Mouse (Mus musculus) ES-E14 (cell line): ENCODE measurements around the gene Chil6. TPM values are rescaled to one million over a fixed set of nuclear protein-coding genes. Genes with fewer than 3 reads are reported as not detected.

ENCODE experiments used
- DNase-seq: peaks from one replicate; pipeline ENCODE4 v3.0.0-alpha.2; 2013; ENCODE audit warnings: low read depth, low spot score
- H3K27ac ChIP-seq: 2 replicates; pipeline ENCODE4 v1.5.1; 2012; ENCODE audit warnings: low read depth, mild to moderate bottlenecking, low read length, moderate library complexity, mixed read lengths; ENCODE audit not compliant: poor library complexity, insufficient read depth, severe bottlenecking
- H3K36me3 ChIP-seq: 2 replicates; pipeline ENCODE4 v1.6.1; 2012; ENCODE audit warnings: mild to moderate bottlenecking, low read length, moderate library complexity, mixed read lengths; ENCODE audit not compliant: control insufficient read depth, poor library complexity, insufficient read depth, severe bottlenecking
- H3K4me1 ChIP-seq, 2 experiments: fragments of 150-350 bp in 1 of 2; sonication (generic) in 1 of 2; 2 replicates each; pipeline ENCODE4 v1.6.1; 2012; ENCODE audit warnings: low read length in 2 of 2, mild to moderate bottlenecking in 1 of 2, mixed read lengths in 1 of 2; ENCODE audit not compliant: control insufficient read depth in 2 of 2, insufficient read depth in 2 of 2, poor library complexity in 1 of 2
- H3K4me3 ChIP-seq, 2 experiments: fragments of 150-350 bp in 1 of 2; sonication (generic) in 1 of 2; 2 replicates each; pipeline ENCODE4 v1.5.1; 2012; ENCODE audit warnings: low read length in 2 of 2, low read depth in 1 of 2, mild to moderate bottlenecking in 1 of 2, mixed read lengths in 1 of 2; ENCODE audit not compliant: insufficient read depth in 1 of 2, poor library complexity in 1 of 2, severe bottlenecking in 1 of 2
- H3K9ac ChIP-seq: 2 replicates; pipeline ENCODE4 v1.6.1; 2012; ENCODE audit warnings: low read depth, mild to moderate bottlenecking, low read length, mixed read lengths; ENCODE audit not compliant: poor library complexity, insufficient read depth, severe bottlenecking
- H3K9me3 ChIP-seq: fragments of 150-350 bp; sonication (generic); 2 replicates; pipeline ENCODE4 v1.6.1; 2012; ENCODE audit warnings: low read depth, mild to moderate bottlenecking, low read length; ENCODE audit not compliant: control insufficient read depth, insufficient read depth
- CHD2 ChIP-seq: IDR thresholded peaks from 2 replicates; pipeline ENCODE4 v1.6.1; 2014; ENCODE audit warnings: mild to moderate bottlenecking, low read depth, low read length, inconsistent platforms
- HCFC1 ChIP-seq: IDR thresholded peaks from 2 replicates; pipeline ENCODE4 v1.6.1; 2012; ENCODE audit warnings: low read length, inconsistent platforms, borderline replicate concordance; ENCODE audit not compliant: insufficient read depth
- MAFK ChIP-seq: IDR thresholded peaks from 2 replicates; pipeline ENCODE4 v1.6.1; 2014; ENCODE audit warnings: mild to moderate bottlenecking, low read depth, low read length, inconsistent platforms; ENCODE audit not compliant: insufficient read depth
- ZC3H11A ChIP-seq: IDR thresholded peaks from 2 replicates; pipeline ENCODE4 v1.6.1; 2012; ENCODE audit warnings: low read depth, mild to moderate bottlenecking, inconsistent platforms, low read length, borderline replicate concordance
- ZNF384 ChIP-seq: IDR thresholded peaks from 2 replicates; pipeline ENCODE4 v1.6.1; 2012; ENCODE audit warnings: low read depth, low read length, inconsistent platforms
- in situ Hi-C, 2 experiments: fragments of 600-800 bp; cut with MboI; formaldehyde crosslinking; loops; one replicate each; pipeline ENCODE4 v1.15.1; 2025; ENCODE audit warnings: low sequenced_read_pairs in 2 of 2, inconsistent platforms in 1 of 2; ENCODE audit not compliant: unreplicated experiment in 2 of 2
- total RNA-seq: library from RNA; depleted of rRNA; stranded (reverse); fragments of 300-350 nt; gene quantifications from 2 replicates; pipeline ENCODE4 v1.2.3, GENCODE M21; 2012; rRNA removed

Gene Chil6
- total RNA-seq = not detected in 2 replicates

DNA sequence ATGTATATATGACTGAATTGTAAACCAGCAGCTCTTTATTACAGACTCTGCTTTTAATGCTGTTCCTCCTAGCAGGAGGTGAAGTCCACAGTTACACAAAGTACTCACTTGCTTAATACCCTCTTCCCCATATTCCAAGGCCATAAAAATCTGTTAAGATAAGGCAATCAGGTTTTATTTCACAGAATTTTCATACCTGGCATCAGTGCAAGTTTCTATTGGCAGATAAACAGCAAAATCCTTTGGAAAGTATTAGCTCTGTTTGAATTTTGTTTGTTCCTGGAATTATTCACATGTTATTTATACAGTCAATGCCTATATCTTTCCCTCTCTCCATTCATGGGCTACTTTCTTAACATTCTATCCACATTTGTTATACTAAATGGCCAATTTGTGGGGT is at the start of gene Chil6:
Chil6 (minus strand) TSS at position 101 of the 400 bp plus-strand sequence.
- no peak for DNase-seq
- H3K4me1 ChIP-seq = no peaks in the 10 kb centered on the region
- in situ Hi-C loops = no loop called here
- H3K9ac ChIP-seq = no peak within 1 kb of the TSS
- TF ChIP-seq ZNF384 (no peak), MAFK (no peak), CHD2 (no peak), HCFC1 (no peak), ZC3H11A (no peak)
- no peaks in the 10 kb centered on the region for H3K36me3 ChIP-seq
- H3K4me3 ChIP-seq = no peak within 1 kb of the TSS
- H3K9me3 ChIP-seq = no peaks in the 10 kb centered on the region
- no peak within 1 kb of the TSS for H3K27ac ChIP-seq

DNA sequence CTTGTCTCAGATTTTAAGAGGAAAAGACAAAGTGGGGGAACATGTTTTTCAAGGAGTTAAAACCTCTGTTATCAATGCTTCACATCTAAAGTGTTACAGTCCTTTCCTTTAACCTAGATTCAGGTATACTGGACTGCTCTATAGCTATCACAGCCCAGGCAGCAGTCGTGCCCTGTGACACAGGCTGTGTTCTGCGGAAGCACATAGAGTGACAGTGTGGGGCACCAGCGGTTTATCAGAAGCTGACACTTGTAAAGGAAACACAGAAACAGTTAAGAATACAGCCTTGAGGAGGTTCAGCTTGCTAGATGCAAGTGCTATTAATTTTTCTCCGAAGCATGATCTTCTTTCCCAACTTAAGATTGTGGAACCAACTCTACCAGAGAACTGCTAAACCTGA is 46.6 kb upstream of the Chil6 start:
- no peak for DNase-seq
- TF ChIP-seq ZNF384 (no peak), MAFK (no peak), HCFC1 (no peak), ZC3H11A (no peak), CHD2 (no peak)
- H3K27ac ChIP-seq = no peak overlapping the region
- no peak overlapping the region for H3K9ac ChIP-seq
- no peaks in the 10 kb centered on the region for H3K4me1 ChIP-seq
- no peaks in the 10 kb centered on the region for H3K9me3 ChIP-seq
- in situ Hi-C loops = loop anchor here in 1 of 2 experiments (10.0 kb wide), 1 partner anchor 458 kb away; no protein-coding TSS in a partner anchor
- no peak overlapping the region for H3K4me3 ChIP-seq
- no peaks in the 10 kb centered on the region for H3K36me3 ChIP-seq

DNA sequence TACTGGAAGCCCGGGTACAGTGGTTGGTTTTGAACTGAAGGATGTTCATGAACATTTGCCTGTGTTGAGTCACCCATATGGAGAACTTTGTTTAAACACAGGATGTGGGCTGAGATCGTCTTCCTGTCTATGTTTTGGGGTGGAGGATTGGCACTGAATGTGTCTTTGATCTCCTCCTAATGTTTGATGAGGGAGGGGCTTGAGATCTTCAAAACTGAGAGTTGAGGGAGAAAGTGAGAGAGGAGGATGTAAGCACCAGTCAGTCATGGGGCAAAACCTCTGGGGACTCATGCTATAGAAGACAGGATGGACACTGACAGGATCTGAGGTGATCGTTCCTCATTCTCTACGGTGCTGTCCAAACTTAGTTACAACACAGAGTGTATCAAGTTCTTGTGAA is 43.6 kb upstream of the Chil6 start:
- Histone ChIP-seq H3K9me3 (no peaks in the 10 kb centered on the region), H3K27ac (no peak overlapping the region), H3K9ac (no peak overlapping the region), H3K4me1 (no peaks in the 10 kb centered on the region), H3K4me3 (no peak overlapping the region), H3K36me3 (no peaks in the 10 kb centered on the region)
- DNase-seq = no peak
- in situ Hi-C loops = loop anchor here in 1 of 2 experiments (10.0 kb wide), 1 partner anchor 455 kb away; no protein-coding TSS in a partner anchor
- no peak for TF ChIP-seq ZC3H11A
- TF ChIP-seq HCFC1 = no peak
- TF ChIP-seq ZNF384 = no peak
- TF ChIP-seq CHD2 = no peak
- TF ChIP-seq MAFK = no peak

DNA sequence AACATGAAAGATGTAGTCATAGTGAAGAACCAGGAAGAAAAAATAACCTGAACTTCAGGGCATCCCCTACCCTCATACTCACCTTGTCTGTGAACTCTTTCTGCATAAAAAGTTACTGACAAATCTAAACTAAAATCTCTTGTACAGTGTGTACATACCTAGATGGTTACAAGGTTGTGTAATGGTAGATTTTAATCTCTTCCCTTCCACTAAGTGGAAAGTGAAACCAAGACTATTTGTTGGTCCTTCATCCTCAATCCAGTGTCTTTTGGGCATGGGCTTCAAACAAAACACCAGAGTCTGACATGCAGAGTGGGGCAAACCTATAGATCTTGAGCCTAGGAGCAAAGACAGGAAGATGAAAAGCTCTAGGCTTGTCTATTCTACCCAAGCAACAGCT is 43.0 kb upstream of the Chil6 start:
- in situ Hi-C loops = loop anchor here in 1 of 2 experiments (10.0 kb wide), 1 partner anchor 454 kb away; no protein-coding TSS in a partner anchor
- TF ChIP-seq HCFC1 (no peak), ZC3H11A (no peak), CHD2 (no peak), ZNF384 (no peak), MAFK (no peak)
- Histone ChIP-seq H3K27ac (no peak overlapping the region), H3K9ac (no peak overlapping the region), H3K4me3 (no peak overlapping the region), H3K9me3 (no peaks in the 10 kb centered on the region), H3K4me1 (no peaks in the 10 kb centered on the region), H3K36me3 (no peaks in the 10 kb centered on the region)
- no peak for DNase-seq
